Mouse (Mus musculus) yolk sac, embryonic 10.5 days (tissue): ENCODE results near the gene Emp2.

Source experiments
- DNase-seq: peaks from one replicate; pipeline ENCODE4 v3.0.0-alpha.2; 2017; ENCODE audit warnings: low spot score

Emp2 gene

DNA sequence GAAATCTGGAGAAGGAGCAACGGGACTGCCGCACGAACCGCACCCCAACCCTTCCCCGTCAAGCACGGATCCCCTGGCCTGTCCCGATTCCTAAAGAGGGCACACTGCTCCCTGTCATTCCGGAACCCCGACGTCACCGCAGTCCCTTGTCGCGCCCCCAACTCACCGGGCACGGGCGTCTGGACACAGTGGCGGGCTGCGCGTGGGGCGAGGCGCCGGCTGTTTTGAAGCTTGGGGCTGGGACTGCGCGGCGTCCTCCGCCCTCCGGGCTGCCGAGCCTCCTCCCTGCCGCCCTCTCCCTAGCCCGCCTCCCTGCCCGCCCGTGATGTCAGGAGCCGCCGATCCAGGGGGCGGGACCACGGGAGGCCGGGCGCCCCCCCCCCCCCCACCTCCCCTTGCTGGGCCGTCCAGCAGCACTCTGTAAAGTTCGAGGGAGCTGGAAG lies at the start of gene Emp2:
Emp2 (minus strand) TSS at position 323 of the 443 bp plus-strand sequence.
- peak; percentile 85 for DNase-seq

DNA sequence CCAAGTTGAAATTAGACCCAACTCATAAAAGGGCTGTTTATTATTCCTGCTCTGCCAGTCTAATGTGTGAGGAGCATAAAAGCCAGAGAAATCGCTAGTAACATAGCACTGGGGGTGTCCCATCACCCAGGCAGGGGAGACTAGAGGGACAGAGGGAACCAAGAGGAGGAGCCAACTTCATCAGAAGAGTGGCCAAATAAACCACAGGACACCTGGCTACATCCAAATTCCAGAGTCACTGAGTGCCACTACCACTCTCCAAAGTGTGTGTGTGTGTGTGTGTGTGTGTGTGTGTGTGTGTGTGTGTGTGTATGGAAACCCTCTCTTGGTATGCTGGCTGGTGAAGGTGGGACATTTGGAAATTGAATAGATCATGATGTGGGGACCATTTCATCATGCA lies 49.3 kb upstream of the Emp2 start:
- no peak for DNase-seq

DNA sequence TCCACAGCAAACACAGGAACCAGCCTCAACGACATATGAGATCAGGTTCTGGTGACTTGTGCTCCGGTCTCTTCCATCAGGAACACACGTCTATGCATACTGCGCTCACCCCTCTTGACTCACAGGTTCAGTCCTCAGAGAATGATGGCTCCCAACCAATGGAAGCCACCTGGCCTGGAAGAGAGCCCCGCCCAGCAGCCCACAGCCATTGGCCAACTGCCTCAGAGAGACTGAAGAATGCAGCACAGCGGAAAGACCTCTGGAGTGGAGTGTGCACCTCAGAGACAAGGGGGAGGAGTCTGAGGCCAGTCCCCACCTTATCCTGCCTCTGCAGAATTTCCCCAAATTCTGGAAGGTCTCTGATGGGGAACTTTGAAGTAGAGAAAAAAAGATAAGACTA lies 45.5 kb upstream of the Emp2 start:
- no peak for DNase-seq

DNA sequence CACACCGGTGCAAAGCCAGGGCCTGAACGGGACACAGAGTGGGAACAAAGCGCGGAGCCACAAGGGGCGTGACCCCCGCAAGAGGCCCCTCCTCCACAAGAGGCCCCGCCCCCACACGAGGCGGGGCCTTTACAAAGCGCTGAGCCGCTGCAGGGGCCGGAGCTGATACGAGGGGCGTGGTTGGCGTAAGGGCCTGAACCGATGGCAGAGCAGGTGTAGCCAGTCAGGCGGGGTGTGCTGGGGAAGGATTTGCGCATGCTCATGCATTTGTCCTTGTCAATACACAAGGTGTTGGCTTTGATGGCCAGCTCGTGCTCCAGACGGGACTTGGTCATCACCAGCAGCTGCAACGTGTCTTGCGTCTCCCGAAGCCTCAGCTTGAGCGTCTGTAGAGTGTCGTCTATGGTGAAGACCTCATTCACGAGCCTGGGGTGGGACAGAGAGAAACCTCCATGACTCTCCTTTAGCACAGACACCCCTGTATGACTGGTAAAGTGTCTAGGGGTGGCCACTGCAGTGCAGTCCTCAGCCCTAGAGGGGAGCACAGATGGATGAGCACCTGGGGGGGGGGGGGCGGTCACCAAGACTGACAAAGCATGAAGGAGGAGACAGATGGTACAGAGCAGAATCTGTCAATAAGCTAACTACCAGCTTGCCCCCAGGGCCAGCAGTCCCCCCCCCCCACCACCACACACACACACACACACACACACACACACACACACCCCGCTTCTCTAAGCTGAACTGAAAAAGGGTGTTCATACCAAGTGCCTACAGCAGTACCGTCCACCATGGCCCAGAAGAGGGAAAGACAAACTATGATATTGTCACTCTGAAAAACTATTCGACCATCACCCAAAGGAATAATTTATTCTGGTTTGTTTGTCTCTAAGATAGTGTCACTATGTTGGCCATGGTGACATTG lies 44.5 kb upstream of the Emp2 start:
- peak; percentile 79 for DNase-seq

DNA sequence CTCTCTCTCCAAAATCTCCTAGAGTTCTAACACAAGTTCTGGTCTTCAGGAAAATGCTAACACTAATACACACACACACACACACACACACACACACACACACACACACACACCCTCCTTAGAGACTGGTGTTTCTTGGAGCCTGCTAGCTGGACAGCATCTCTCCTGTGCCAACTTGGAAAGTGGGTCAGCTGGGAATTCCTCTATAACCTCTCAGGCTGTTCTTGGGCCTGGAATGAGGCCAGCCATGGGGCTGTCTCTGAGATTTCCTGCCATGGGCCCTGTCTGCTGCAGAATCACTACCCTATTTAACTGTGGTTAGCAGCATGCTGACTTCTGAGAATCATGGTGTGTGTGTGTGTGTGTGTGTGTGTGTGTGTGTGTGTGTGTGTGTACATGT lies 41.2 kb upstream of the Emp2 start:
- no peak for DNase-seq

DNA sequence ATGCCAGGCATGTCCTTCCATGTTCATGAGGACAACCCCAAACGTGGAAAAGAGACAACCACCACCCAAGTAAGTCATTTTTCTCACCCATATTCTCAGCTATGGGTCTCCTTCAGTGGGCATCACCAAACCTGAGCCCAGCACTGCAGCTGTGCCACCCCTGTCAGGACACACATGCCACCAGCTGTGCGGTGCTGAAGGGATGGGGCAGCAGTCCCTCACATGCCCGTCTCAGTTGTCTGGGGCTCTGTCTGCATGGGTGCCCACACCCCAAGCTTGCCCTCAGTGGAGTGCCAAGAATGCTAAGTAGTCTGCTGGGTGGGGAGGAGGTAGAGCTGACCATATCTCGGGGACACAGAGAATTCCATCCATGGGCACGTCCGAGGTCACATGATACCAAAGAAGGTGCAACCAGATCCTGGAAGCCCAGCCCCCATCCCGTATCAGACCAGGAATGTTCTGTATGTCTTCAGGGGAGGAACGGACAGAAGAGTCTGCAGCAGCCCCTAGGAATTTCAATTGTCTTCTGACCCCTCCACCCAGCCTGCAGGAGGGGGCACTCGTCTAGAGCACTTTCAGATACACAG lies 37.4 kb upstream of the Emp2 start:
- no peak for DNase-seq

DNA sequence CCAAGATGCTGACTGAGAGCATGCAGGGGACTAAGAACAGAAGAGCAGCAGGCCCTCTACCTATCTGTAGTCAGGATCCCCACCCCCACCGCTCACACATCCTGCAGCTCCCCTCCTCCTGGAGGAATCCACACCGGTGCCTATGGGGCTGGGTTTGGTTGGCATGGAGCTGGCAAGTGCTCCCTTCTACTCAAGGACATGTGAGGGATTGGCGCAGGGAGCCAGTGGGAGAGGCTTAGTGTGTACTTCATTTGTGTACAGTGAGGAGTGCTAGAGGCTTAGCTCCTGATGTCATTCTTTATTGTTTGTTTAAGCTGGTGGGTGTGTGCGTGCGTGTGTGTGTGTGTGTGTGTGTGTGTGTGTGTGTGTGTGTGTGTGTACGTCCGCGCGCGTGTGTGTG lies 36.1 kb upstream of the Emp2 start:
- no peak for DNase-seq

DNA sequence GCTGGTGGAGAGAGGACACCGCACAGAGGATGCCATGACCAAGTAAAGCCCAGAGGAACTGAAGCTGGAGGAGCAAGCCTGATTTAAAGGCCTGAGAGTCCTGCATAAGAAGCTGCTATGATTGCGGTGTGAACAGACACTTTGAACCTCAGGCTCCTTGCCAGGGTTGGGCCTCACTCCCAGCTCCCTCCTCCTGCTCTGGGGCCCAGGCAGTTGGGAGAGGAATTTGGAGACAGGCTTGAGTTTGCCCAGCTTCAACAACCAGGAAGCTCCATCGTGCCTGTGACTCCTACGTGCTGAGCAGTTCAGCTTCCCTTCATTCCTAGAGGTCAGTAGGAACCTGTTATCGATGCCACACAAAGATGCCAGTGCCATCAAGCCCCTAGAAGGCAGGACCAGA lies 35.7 kb upstream of the Emp2 start:
- no peak for DNase-seq

DNA sequence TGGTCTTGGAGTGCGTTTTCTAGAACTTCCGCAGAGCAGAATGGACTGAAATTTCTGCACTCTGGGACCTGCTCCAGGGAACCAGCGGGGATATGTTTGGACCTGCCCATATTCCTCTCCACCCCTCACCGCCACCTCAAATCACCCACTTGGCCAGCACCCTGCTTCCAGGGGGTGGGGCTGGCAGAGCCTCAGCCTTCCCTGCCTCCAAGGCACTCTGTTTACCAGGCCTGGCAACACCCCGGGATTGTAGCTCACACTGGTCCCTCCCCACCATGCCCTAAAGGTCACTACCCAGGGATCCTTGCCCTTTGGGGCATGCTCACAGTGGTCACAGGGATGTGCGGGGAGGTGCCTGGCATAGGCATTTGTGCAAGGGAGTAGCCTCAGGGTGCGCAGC lies 33.8 kb upstream of the Emp2 start:
- no peak for DNase-seq

DNA sequence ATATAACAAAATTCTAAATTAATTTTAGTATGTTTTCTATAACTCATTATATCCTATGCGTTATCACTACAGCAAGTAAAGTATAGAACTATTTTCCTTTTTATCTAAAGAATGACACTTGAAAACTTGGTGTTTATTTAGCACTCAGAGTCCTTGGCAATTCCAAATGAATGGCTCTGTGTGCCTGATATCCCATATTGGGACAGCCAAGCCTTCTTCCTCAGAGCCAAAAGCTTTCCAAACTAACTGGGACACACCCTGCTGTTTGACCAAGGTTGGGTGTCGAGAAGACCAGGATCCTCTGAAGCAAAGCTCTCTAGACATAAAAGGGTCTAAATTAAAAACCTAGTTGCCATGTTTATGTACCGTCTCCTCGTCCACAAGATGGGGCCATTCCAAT lies 27.3 kb upstream of the Emp2 start:
- DNase-seq = no peak

DNA sequence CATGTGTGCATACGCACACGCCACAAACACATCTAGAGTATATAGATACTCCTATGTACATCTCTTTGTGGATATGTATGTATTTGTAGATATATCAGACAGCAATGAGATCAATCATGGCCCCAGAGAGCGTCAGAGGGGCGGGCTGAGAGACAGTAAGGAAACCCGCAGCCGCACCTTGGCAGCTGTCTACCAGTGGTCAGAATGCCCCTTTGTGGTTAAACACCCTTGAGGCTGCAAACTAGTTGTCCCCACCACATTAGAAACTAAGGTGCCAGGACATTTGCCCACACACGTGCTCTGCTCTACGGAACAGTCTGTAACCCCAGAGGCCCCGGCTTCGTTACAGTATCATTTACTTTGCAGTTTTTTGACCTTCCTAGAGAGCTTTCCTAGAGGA lies 26.2 kb upstream of the Emp2 start:
- no peak for DNase-seq

DNA sequence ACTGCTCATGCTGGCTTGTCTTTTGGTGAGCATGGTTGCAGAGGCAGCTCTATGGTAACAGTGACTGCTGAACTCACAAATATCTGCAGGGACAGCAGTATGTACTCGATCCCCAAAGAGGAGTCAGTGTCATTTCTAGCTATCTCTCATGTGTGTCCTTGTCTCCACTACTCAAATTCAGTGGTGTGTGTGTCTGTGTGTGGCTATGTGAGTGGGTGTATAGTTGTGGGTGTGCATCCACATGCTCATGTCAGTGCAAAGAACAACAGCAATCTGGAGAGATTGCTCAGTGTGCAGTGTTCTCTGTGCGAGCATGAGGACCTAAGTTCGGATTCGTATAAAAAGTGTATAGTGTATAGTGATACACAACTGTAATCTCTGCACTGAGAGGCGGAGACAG lies 24.8 kb upstream of the Emp2 start:
- DNase-seq = no peak

DNA sequence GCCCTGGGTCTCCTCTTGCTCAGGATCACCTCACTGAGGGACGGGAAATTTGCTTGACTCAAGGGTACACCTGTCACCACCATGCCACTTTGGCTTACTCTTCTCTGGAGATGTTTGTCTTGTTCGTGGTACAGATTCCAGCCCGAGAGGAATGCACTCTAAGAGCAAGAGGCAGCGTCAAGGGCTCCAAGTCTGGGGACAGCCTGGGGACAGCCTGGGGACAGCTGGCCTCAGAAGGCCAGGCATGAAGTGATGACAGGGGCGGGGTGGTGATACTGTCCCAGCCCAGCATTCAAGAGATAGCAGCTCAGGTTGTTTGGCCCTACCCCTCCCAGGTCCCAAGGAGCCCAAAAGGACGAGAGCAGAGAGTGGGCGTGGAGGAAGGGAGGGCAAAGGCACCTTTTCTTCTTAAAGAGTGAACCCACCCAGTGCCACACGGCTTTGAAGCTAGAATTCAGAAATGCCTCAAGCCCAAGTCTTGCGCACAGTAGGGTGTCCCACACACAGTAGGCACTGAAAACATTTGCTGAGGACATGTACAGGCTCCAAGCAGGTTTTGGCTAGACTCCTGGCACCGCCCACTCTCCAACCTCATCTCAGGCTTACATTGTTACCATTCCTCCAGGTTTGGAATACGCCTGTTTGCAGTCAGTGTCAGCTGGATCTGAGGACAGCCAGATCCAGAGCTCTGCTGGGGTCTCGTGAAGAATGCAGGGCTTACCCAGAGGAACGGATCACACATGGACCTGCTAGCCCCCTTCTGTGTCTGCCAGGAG lies 23.8 kb upstream of the Emp2 start:
- peak; percentile 13 for DNase-seq

DNA sequence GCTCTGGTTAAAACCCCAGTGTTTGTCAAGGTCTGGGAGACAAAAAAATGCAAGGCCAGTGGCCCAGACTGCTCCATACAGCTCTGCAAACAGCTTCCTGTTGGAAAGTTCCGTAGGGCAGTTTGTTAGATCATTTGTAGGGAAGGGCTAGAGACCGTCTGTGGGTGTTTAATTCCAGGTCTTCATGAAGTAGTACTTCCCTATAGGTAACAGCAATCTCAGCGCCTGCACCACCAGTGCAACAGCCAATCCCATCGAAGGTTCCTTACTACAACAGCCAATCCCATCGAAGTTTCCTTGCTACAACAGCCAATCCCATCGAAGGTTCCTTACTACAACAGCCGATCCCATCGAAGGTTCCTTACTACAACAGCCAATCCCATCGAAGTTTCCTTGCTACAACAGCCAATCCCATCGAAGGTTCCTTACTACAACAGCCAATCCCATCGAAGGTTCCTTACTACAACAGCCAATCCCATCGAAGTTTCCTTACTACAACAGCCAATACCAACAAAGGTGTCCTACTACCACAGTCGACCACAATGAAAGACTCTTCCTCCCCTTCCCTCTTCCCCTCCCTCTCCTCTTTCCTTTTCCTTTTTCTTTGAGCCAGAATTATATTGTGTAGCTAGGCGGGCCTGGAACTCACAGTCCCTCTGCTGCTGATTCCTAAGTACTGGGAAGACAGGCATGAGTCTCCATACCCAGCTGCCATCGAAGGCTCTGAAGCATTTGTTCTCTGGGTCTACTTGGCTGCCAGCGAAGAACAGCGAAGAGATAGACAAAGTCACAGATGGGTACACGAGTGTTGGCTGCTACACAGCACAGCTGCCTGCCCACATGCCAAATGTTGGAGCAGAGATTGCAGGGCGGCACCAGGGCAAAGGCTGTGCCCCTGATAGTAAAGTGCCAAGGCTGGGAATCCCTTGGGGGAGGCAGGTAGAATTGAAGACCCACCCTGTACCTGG lies 23.0 kb upstream of the Emp2 start:
- no peak for DNase-seq

DNA sequence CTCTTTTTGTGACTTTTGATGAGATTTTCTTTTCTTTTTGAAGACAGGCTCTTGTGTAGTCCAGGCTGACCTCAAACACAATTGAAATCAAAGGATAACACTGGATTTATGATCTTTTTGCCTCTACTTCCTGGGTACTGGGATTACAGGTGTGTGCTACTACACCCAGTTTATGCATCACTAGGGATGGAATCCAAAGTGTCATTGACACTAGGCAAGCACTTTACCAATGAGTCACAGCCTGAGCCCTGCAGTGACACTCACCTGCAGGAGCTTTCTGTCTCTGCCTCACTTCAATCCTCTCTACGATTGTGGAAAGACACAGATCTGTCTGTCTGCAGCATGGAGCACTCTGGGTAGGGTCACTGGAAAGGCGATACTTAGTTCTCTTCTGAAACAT lies 22.2 kb upstream of the Emp2 start:
- DNase-seq = no peak

DNA sequence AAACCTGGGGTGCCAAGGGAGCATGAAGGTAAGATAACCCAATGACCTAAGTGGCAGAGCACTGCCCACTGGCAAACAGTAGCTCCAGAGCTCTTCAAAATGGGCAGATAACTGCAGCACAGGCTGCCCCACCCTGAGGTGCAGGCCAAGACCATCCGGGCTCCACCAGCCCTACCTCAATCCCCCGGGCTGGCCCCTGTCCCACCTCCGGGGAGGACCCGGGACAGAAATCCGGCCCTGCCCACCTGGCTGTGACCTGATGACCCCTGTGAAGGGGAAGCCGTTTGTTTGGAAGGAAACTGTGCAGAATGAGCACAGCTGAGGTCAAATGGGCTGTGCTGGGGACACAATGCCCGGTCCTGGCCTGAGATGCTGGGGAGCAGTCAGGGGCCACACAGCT lies 19.0 kb upstream of the Emp2 start:
- no peak for DNase-seq

DNA sequence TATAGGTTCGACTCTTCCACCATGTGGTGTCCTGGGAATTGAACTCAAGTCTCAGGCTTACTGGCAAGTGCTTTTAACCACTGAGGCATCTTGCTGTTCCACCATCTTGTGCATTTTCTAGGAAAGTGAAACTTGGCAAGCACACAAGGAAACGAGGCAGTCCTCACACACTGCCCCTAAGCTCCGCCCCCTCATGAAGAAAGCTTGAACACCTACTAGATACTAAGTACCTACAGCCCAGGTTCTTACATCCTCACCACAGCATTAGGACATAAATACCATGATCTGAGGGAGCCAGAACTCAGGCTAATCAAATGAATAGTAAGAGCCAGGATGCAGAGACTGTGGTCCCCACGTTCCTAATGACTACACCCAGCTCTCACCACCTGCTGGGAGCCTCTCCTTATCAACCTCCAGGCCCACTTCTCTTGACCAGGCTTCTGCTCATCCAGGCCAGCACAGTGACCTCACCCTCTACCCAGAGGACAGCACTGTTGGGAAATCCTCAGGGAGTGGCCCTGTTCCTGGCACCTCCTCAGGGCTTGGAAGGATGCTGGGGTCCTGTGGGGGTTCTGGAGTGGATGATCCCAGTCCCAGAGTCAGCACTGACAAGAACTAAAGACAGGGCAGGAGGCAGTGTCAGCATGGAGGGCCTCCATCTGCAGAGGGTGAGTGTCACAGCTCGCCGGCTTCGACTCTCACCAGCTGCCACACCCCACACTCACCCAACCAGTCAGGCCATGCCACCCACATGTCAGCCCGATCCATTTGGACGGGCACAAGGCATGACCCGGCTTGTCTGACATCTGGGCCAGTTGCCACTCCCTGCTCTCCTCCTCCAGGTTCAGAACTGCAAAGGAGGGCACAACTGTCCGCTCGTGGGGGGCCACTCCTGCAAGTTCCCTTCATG lies 17.1 kb upstream of the Emp2 start:
- DNase-seq = no peak

DNA sequence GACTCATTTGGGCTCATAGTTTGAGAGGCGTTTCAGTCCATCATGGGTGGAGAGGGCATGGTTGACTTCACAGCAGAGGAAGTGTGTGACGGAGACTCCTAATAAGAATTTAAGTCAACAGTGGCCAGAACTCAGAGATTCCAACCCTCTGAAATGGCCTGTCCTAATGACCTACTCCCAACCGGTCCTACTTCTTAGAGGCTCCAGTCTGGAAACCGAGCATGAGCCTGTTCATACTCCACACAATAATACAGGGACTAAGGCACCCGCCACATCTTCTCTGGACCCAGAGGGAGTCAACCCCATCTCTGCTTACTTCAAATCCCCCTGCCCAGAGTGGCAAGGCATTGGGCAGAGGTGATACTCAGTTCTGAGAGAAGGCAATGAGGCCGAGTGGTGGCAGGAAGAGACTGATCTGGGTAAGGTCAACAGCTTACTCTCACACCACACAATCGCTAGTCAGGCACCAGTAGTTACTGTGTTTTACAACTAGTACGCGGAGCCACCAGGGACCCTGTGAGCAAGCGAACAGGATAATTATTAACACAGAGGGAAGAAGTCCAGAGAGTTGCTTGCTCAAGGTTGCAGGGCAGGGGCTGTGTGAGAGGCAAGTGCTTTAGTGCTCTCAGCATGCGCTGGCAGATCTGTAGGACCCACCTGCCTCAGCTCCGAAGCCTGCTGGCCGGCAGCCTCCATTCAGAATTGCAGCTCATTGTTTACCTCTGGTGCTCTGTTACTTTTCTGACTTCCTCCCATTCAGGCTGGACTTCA lies 14.0 kb upstream of the Emp2 start:
- DNase-seq = peak; percentile 84

DNA sequence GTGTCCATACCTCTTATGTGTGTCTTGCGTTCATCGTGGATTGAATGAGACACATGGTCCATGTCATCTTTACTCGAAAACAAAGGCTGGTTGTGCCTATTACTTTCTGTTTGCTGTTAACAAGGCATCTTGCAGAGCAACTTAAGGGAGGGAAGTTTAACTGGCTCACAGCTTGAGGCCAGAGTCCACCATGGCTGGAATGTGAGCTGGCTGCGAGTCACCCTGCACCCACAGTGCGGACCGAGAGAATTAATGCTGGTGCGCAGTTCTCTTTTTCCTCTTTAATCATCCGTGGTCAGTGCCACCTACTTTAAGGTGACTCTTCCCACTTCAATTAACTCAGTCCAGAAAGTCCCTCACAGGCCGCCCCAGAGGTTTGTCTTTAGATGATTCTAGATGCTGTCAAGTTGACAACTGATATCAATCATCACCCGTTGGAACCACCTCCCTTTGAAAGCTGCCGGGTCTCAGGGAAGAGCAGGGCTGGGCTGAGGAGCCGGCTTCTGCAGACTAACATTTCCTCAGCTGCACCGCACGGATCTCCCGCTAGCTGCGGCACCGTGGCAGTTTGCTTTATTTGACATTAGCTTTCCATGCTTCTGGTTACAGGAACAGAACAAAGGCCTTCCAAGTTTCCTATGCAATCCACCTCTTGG lies 6.3 kb upstream of the Emp2 start:
- peak; percentile 72 for DNase-seq
